Mouse (Mus musculus): Measurements from ENCODE around the gene Cfap45. TPM values are rescaled to one million over a fixed set of nuclear protein-coding genes. Genes with fewer than 3 reads are reported as not detected.

Gene Cfap45
- total and polyA plus RNA-seq, 3 experiments = 0.40 TPM; not detected in 2

DNA sequence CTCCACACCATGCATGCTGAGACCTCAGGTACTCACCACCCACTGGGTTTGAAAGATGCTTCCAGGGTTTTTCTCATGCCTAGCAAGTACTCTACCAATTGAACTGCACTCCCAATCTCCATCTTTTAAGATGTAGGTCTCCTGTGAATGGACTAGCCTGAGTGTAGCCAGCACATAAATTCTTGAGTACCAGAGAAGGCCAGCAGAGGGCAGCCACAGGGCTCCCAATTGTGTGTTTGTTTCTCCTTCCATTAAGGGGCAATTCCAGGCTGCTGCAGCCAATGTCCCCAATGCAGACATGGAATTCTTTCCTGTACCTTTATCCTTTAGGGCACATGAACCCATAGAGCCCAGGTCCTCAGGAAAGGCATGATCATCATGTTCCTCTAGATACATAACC is 73.9 kb downstream of the Cfap45 start:
- TF ChIP-seq CHD2 (IDR thresholded peaks at IDR 0.05; ENCODE audit: low read length) (no peak), MYC (IDR thresholded peaks at IDR 0.05; ENCODE audit: low read depth, low read length) (no peak), TAL1 (IDR thresholded peaks at IDR 0.05; ENCODE audit: low read length) (no peak), UBTF (IDR thresholded peaks at IDR 0.05; ENCODE audit: borderline replicate concordance, insufficient read depth, low read depth, low read length) (no peak), BHLHE40 (IDR thresholded peaks at IDR 0.05; ENCODE audit: borderline replicate concordance, low read depth, low read length) (no peak), ETS1 (IDR thresholded peaks at IDR 0.05; ENCODE audit: low read depth, low read length) (no peak), GABPA (IDR thresholded peaks at IDR 0.05; ENCODE audit: low read depth, low read length) (no peak), MAFK (IDR thresholded peaks at IDR 0.05; ENCODE audit: borderline replicate concordance, low read depth, low read length) (no peak), JUND (IDR thresholded peaks at IDR 0.05; ENCODE audit: low read depth, low read length) (no peak), CTCF (IDR thresholded peaks at IDR 0.05 in 2 of 3, conservative IDR thresholded peaks at IDR 0.05 in 1 of 3; ENCODE audit: control insufficient read depth in 1 of 3, insufficient read depth in 1 of 3, low read depth in 2 of 3, low read length in 3 of 3, poor library complexity in 1 of 3, severe bottlenecking in 1 of 3) (peak; percentile 60 to 71 (median 65)), CHD1 (IDR thresholded peaks at IDR 0.05; ENCODE audit: low read depth, low read length) (no peak), POLR2A (IDR thresholded peaks at IDR 0.05; ENCODE audit: control insufficient read depth in 1 of 2, insufficient read depth in 1 of 2, low read depth in 1 of 2, low read length in 2 of 2, poor library complexity in 1 of 2) (no peak), MXI1 (IDR thresholded peaks at IDR 0.05; ENCODE audit: low read depth, low read length) (no peak), GATA1 (IDR thresholded peaks at IDR 0.05; ENCODE audit: low read depth, low read length) (no peak), TCF12 (IDR thresholded peaks at IDR 0.05; ENCODE audit: low read depth, low read length) (no peak), HCFC1 (IDR thresholded peaks at IDR 0.05; ENCODE audit: low read depth, low read length) (no peak), RAD21 (IDR thresholded peaks at IDR 0.05; ENCODE audit: low read depth, low read length) (peak; percentile 33), POLR2AphosphoS5 (IDR thresholded peaks at IDR 0.05; ENCODE audit: borderline replicate concordance, low read depth, low read length) (no peak), ZNF384 (IDR thresholded peaks at IDR 0.05; ENCODE audit: low read depth, low read length) (no peak), USF1 (IDR thresholded peaks at IDR 0.05; ENCODE audit: low read depth, low read length) (no peak), SIN3A (IDR thresholded peaks at IDR 0.05; ENCODE audit: low read length) (no peak), MYB (IDR thresholded peaks at IDR 0.05; ENCODE audit: low read depth, low read length) (no peak), ELF1 (IDR thresholded peaks at IDR 0.05; ENCODE audit: low read depth, low read length) (no peak), KAT2A (conservative IDR thresholded peaks at IDR 0.05; ENCODE audit: low read depth, low read length) (no peak), ZMIZ1 (IDR thresholded peaks at IDR 0.05; ENCODE audit: low read depth, low read length) (no peak), USF2 (IDR thresholded peaks at IDR 0.05; ENCODE audit: borderline replicate concordance in 1 of 2, insufficient read depth in 1 of 2, low read depth in 1 of 2, low read length in 2 of 2) (no peak), POLR2AphosphoS2 (IDR thresholded peaks at IDR 0.05; ENCODE audit: low read length) (no peak), TBP (IDR thresholded peaks at IDR 0.05; ENCODE audit: low read depth, low read length) (no peak), MEF2A (IDR thresholded peaks at IDR 0.05; ENCODE audit: extremely low read depth, insufficient replicate concordance, low read depth, low read length, poor library complexity, severe bottlenecking) (no peak), NELFE (IDR thresholded peaks at IDR 0.05; ENCODE audit: low read depth, low read length) (no peak), SMC3 (IDR thresholded peaks at IDR 0.05; ENCODE audit: low read depth, low read length) (peak; percentile 66), ZC3H11A (IDR thresholded peaks at IDR 0.05; ENCODE audit: low read depth, low read length) (peak; percentile 18; the same call in 1 of the 2 replicates), RCOR1 (IDR thresholded peaks at IDR 0.05; ENCODE audit: low read depth, low read length) (no peak)
- peaks cover 0 to 5% of the 10 kb centered on the region in 2 experiments; a peak in 2 of 4 replicates for H3K27me3 ChIP-seq (ENCODE audit: control insufficient read depth in 1 of 2, insufficient read depth in 2 of 2, low read length in 2 of 2)
- H3K9ac ChIP-seq (ENCODE audit: control insufficient read depth, low read depth, low read length, poor library complexity, severe bottlenecking) = no peak overlapping the region
- peak; percentile 42 for DNase-seq (ENCODE audit: low read depth, low spot score)
- H3K9me3 ChIP-seq (replicated peaks; ENCODE audit: insufficient read depth, low read length) = no peaks in the 10 kb centered on the region
- H3K36me3 ChIP-seq (ENCODE audit: control insufficient read depth in 1 of 2, insufficient read depth in 2 of 2, low read length in 2 of 2) = no peaks in the 10 kb centered on the region
- H3K79me2 ChIP-seq (ENCODE audit: control insufficient read depth, insufficient read depth, low read length, poor library complexity) = no peaks in the 10 kb centered on the region
- H3K27ac ChIP-seq (ENCODE audit: control insufficient read depth, low read depth, low read length) = no peak overlapping the region
- no peak overlapping the region for H3K4me3 ChIP-seq (ENCODE audit: control insufficient read depth in 1 of 2, insufficient read depth in 1 of 2, low read depth in 2 of 2, low read length in 2 of 2)
- no peaks in the 10 kb centered on the region for H3K4me1 ChIP-seq (ENCODE audit: control insufficient read depth in 1 of 2, insufficient read depth in 2 of 2, low read length in 2 of 2)
